Mouse (Mus musculus) lung, postnatal 36 days (tissue): Measurements from ENCODE around the gene Mpo.

Experiments used
- DNase-seq: peaks from one replicate; pipeline ENCODE4 v3.0.0; 2022; ENCODE audit warnings: mixed read lengths

Mpo gene

GRCm38 (mm10) chr11:87793460-87793859 lies at the start of gene Mpo:
Mpo (plus strand) TSS chr11:87793581.
- DNase-seq: no peak

- DNase-seq: no peak
Measured at GRCm38 (mm10) chr11:87743691-87744090, 49.7 kb upstream of the Mpo start.

GRCm38 (mm10) chr11:87744964-87745363 lies 48.4 kb upstream of the Mpo start:
- peak; percentile 50 for DNase-seq

- DNase-seq: no peak
Measured at GRCm38 (mm10) chr11:87745632-87746555, 47.5 kb upstream of the Mpo start.

- no peak for DNase-seq
Measured at GRCm38 (mm10) chr11:87747312-87747711, 46.1 kb upstream of the Mpo start.

GRCm38 (mm10) chr11:87747716-87748115 lies 45.7 kb upstream of the Mpo start:
- DNase-seq: no peak

- peak; percentile 79 for DNase-seq
Measured at GRCm38 (mm10) chr11:87748132-87749119, 45.0 kb upstream of the Mpo start.

- DNase-seq: peak; percentile 89
Measured at GRCm38 (mm10) chr11:87749192-87750042, 44.0 kb upstream of the Mpo start.

- DNase-seq: no peak
Measured at GRCm38 (mm10) chr11:87750043-87750421, 43.3 kb upstream of the Mpo start.

- DNase-seq: no peak
Measured at GRCm38 (mm10) chr11:87750521-87750920, 42.9 kb upstream of the Mpo start.

- DNase-seq: no peak
Measured at GRCm38 (mm10) chr11:87751031-87751430, 42.4 kb upstream of the Mpo start.

- DNase-seq: peak; percentile 65
Measured at GRCm38 (mm10) chr11:87751491-87751966, 41.9 kb upstream of the Mpo start.

GRCm38 (mm10) chr11:87752307-87752706 lies 41.1 kb upstream of the Mpo start:
- DNase-seq: no peak

- no peak for DNase-seq
Measured at GRCm38 (mm10) chr11:87753255-87753654, 40.1 kb upstream of the Mpo start.

GRCm38 (mm10) chr11:87753891-87754501 lies 39.4 kb upstream of the Mpo start:
- DNase-seq: no peak

GRCm38 (mm10) chr11:87754603-87755002 lies 38.8 kb upstream of the Mpo start:
- peak; percentile 70 for DNase-seq

GRCm38 (mm10) chr11:87755360-87756017 lies 37.9 kb upstream of the Mpo start:
- DNase-seq: peak; percentile 91

GRCm38 (mm10) chr11:87756251-87756820 lies 37.0 kb upstream of the Mpo start:
- DNase-seq: peak; percentile 76

GRCm38 (mm10) chr11:87757001-87757954 lies 36.1 kb upstream of the Mpo start:
- no peak for DNase-seq
